Mouse (Mus musculus) erythroblast, embryonic 14.5 days (primary cell): ENCODE measurements around the gene Itih5.

ENCODE experiments used
- GATA1 ChIP-seq: IDR thresholded peaks from 2 replicates; pipeline ENCODE4 v1.6.1; 2012; ENCODE audit warnings: low read length, inconsistent platforms, mixed read lengths
- TAL1 ChIP-seq: IDR thresholded peaks from 3 replicates; pipeline ENCODE4 v1.6.1; 2012; ENCODE audit warnings: low read length, inconsistent platforms, mixed read lengths

GRCm38 (mm10) chr2:10263909-10264489, 110.6 kb downstream of the Itih5 start:
- TF ChIP-seq GATA1 (no peak), TAL1 (no peak)
